Mouse (Mus musculus): ENCODE measurements around the gene Donson. TPM values are rescaled to one million over a fixed set of nuclear protein-coding genes. Genes with fewer than 3 reads are reported as not detected.
A peak's percentile ranks its signal among the peaks of the same experiment; 100 is the strongest.

Donson gene
- polyA plus RNA-seq, 1 experiment from 2014 or later, result 20.8 TPM

DNA sequence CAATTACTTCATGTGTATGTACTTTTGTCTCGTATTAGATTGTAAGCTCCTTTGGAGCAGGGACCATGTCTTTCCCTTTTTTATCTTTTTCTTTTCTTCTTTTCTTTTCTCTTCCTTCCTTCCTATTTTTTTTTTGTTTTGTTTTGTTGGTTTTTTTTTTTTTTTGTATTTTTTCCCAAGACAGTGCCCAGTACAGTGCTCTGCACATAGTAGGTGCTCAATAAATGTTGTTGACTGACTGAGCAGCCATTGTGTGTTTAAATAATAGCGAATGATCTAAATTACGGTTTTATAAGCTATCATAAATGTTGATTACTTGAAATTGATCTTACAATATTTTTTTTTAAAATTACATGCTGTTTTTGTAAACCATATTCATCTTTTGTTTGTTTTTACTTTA lies 24.8 kb downstream of the Donson start:
- H3K9me3 ChIP-seq (ENCODE audit: control insufficient read depth, low read length), result peaks cover 6% of the 10 kb centered on the region
- no peak overlapping the region for H3K27ac ChIP-seq (ENCODE audit: low read length)
- ATAC-seq (ENCODE audit: low read depth), result no peak
- no peaks in the 10 kb centered on the region for H3K27me3 ChIP-seq (ENCODE audit: control insufficient read depth, insufficient read depth, low read depth, low read length)
- no peak overlapping the region for H3K4me3 ChIP-seq (ENCODE audit: low read length)
- H3K9ac ChIP-seq (ENCODE audit: low read length), result no peak overlapping the region
- no peaks in the 10 kb centered on the region for H3K4me1 ChIP-seq (replicated peaks; ENCODE audit: control insufficient read depth, insufficient read depth, low read length)
- 86% methylated on average over 3 of the region's 3 CpGs for WGBS
- no peak overlapping the region for H3K4me2 ChIP-seq (ENCODE audit: low read depth, low read length)
- H3K36me3 ChIP-seq (ENCODE audit: control insufficient read depth, insufficient read depth, low read length), result peaks cover 61% of the 10 kb centered on the region

DNA sequence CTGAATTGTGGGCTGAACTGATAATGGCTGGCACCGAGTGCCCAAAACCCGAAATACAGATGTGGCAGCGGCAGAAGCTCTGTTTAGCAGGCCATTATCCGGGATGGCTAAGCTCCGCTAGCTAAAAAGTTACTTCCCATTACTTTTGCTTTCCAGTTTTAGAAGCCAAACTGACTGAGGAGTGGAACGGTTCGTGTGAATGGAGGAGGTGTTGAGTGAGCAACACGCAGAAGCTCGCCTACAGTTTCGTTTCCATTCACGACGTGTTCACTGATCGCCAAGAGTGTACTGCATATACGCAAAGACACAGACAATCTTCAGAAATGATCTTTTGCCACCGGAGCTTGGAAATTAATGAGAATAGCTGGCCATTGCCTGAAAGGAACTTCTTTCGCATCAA lies 26.2 kb downstream of the Donson start:
- Histone ChIP-seq H3K4me3 (ENCODE audit: low read length) (no peak overlapping the region), H3K9ac (ENCODE audit: low read length) (no peak overlapping the region), H3K4me2 (ENCODE audit: low read depth, low read length) (no peak overlapping the region), H3K27ac (ENCODE audit: low read length) (no peak overlapping the region), H3K27me3 (ENCODE audit: control insufficient read depth, insufficient read depth, low read depth, low read length) (no peaks in the 10 kb centered on the region), H3K4me1 (replicated peaks; ENCODE audit: control insufficient read depth, insufficient read depth, low read length) (no peaks in the 10 kb centered on the region), H3K9me3 (ENCODE audit: control insufficient read depth, low read length) (peaks cover 7% of the 10 kb centered on the region), H3K36me3 (ENCODE audit: control insufficient read depth, insufficient read depth, low read length) (peaks cover 71% of the 10 kb centered on the region)
- WGBS, result 91% methylated on average over 16 of the region's 16 CpGs
- ATAC-seq (ENCODE audit: low read depth), result no peak

DNA sequence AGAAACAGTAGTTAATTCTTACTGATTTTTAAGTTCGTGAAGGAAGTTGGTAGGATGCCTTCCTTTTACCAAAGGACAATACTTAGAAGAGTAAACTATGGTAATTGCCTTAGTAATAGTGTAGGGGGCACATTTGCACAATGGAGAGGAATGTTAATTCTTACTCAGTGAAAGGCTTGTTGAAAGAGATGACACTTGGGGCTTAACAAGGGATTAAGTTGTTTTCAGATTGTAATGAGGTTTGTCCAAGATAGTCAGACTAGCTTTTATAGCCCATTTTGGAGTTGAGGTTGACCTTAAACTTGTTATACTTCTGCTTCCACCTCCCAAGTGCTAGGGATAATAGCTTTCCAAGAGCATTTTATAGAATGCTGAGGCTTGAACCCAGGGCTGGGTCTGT lies 27.2 kb downstream of the Donson start:
- Histone ChIP-seq H3K4me3 (ENCODE audit: low read length) (no peak overlapping the region), H3K27me3 (ENCODE audit: control insufficient read depth, insufficient read depth, low read depth, low read length) (no peaks in the 10 kb centered on the region), H3K27ac (ENCODE audit: low read length) (no peak overlapping the region), H3K36me3 (ENCODE audit: control insufficient read depth, insufficient read depth, low read length) (peaks cover 72% of the 10 kb centered on the region), H3K9me3 (ENCODE audit: control insufficient read depth, low read length) (peaks cover 7% of the 10 kb centered on the region), H3K4me1 (replicated peaks; ENCODE audit: control insufficient read depth, insufficient read depth, low read length) (no peaks in the 10 kb centered on the region), H3K9ac (ENCODE audit: low read length) (no peak overlapping the region), H3K4me2 (ENCODE audit: low read depth, low read length) (no peak overlapping the region)
- no peak for ATAC-seq (ENCODE audit: low read depth)
- 76% methylated on average over 1 of the region's 1 CpGs for WGBS

DNA sequence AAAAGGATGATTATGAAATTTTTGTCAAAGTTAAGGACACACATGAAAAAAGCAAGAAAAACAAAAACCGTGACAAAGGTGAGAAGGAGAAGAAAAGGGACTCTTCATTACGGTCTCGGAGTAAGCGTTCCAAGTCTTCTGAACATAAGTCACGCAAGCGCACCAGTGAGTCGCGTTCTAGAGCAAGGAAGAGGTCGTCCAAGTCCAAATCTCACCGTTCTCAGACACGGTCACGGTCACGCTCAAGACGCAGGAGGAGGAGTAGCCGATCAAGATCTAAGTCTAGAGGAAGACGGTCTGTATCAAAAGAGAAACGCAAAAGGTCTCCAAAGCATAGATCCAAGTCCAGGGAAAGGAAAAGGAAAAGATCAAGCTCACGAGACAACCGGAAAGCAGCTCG lies 28.8 kb downstream of the Donson start:
- Histone ChIP-seq H3K36me3 (ENCODE audit: control insufficient read depth, insufficient read depth, low read length) (peaks cover 76% of the 10 kb centered on the region), H3K27ac (ENCODE audit: low read length) (no peak overlapping the region), H3K9me3 (ENCODE audit: control insufficient read depth, low read length) (peaks cover 7% of the 10 kb centered on the region), H3K27me3 (ENCODE audit: control insufficient read depth, insufficient read depth, low read depth, low read length) (no peaks in the 10 kb centered on the region), H3K4me3 (ENCODE audit: low read length) (no peak overlapping the region), H3K9ac (ENCODE audit: low read length) (no peak overlapping the region), H3K4me1 (replicated peaks; ENCODE audit: control insufficient read depth, insufficient read depth, low read length) (no peaks in the 10 kb centered on the region), H3K4me2 (ENCODE audit: low read depth, low read length) (no peak overlapping the region)
- WGBS, result 97% methylated on average over 20 of the region's 20 CpGs
- ATAC-seq (ENCODE audit: low read depth), result no peak

DNA sequence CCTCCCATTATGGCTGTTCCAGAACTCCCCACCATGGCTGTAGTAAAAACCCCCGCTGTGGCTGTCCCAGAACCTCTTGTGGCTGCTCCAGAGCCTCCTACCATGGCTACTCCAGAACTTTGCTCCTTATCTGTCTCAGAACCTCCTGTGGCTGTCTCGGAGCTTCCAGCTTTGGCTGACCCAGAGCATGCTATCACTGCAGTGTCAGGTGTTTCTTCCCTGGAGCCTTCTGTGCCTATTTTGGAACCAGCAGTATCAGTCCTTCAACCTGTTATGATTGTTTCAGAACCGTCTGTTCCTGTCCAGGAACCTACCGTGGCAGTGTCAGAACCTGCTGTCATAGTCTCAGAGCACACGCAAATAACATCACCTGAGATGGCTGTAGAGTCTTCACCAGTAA lies 30.1 kb downstream of the Donson start:
- Histone ChIP-seq H3K27ac (ENCODE audit: low read length) (no peak overlapping the region), H3K4me3 (ENCODE audit: low read length) (no peak overlapping the region), H3K9ac (ENCODE audit: low read length) (no peak overlapping the region), H3K27me3 (ENCODE audit: control insufficient read depth, insufficient read depth, low read depth, low read length) (no peaks in the 10 kb centered on the region), H3K4me2 (ENCODE audit: low read depth, low read length) (no peak overlapping the region), H3K36me3 (ENCODE audit: control insufficient read depth, insufficient read depth, low read length) (peaks cover 73% of the 10 kb centered on the region), H3K9me3 (ENCODE audit: control insufficient read depth, low read length) (peaks cover 7% of the 10 kb centered on the region), H3K4me1 (replicated peaks; ENCODE audit: control insufficient read depth, insufficient read depth, low read length) (no peaks in the 10 kb centered on the region)
- ATAC-seq (ENCODE audit: low read depth), result no peak
- 95% methylated on average over 5 of the region's 5 CpGs for WGBS

DNA sequence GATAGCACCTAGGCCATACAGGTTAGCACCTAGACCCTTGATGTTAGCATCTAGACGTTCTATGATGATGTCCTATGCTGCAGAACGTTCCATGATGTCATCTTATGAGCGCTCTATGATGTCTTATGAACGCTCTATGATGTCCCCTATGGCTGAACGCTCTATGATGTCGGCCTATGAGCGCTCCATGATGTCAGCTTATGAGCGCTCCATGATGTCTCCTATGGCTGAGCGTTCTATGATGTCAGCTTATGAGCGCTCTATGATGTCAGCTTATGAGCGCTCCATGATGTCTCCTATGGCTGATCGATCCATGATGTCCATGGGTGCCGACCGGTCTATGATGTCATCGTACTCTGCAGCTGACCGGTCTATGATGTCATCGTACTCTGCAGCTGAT lies 31.3 kb downstream of the Donson start:
- 96% methylated on average over 17 of the region's 17 CpGs for WGBS

DNA sequence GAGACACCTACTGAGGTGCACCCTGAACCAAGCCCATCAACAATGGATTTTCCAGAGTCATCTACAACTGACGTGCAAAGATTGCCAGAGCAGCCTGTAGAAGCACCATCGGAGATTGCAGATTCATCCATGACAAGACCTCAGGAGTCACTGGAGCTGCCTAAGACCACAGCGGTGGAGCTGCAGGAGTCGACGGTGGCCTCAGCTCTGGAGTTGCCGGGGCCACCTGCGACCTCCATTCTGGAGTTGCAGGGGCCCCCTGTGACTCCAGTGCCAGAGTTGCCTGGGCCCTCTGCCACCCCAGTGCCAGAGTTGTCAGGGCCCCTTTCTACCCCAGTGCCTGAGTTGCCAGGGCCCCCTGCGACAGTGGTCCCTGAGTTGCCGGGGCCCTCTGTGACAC lies 33.3 kb downstream of the Donson start:
- Histone ChIP-seq H3K9me3 (ENCODE audit: control insufficient read depth, low read length) (peaks cover 7% of the 10 kb centered on the region), H3K4me1 (replicated peaks; ENCODE audit: control insufficient read depth, insufficient read depth, low read length) (no peaks in the 10 kb centered on the region), H3K9ac (ENCODE audit: low read length) (no peak overlapping the region), H3K27ac (ENCODE audit: low read length) (no peak overlapping the region), H3K36me3 (ENCODE audit: control insufficient read depth, insufficient read depth, low read length) (peaks cover 69% of the 10 kb centered on the region), H3K4me3 (ENCODE audit: low read length) (no peak overlapping the region), H3K27me3 (ENCODE audit: control insufficient read depth, insufficient read depth, low read depth, low read length) (no peaks in the 10 kb centered on the region), H3K4me2 (ENCODE audit: low read depth, low read length) (no peak overlapping the region)
- WGBS, result 97% methylated on average over 9 of the region's 9 CpGs
- ATAC-seq (ENCODE audit: low read depth), result no peak

More for the DNA sequence above, 31.3 kb downstream of the Donson start:
- no peak overlapping the region for H3K4me2 ChIP-seq (ENCODE audit: low read depth, low read length)
- peaks cover 76% of the 10 kb centered on the region for H3K36me3 ChIP-seq (ENCODE audit: control insufficient read depth, insufficient read depth, low read length)
- peak; percentile 31; the same call in 1 of the 2 replicates for ATAC-seq (ENCODE audit: low read depth)
- no peak overlapping the region for H3K4me3 ChIP-seq (ENCODE audit: low read length)
- H3K9me3 ChIP-seq (ENCODE audit: control insufficient read depth, low read length), result peaks cover 7% of the 10 kb centered on the region
- no peaks in the 10 kb centered on the region for H3K4me1 ChIP-seq (replicated peaks; ENCODE audit: control insufficient read depth, insufficient read depth, low read length)
- no peak overlapping the region for H3K27ac ChIP-seq (ENCODE audit: low read length)
- H3K27me3 ChIP-seq (ENCODE audit: control insufficient read depth, insufficient read depth, low read depth, low read length), result no peaks in the 10 kb centered on the region
- H3K9ac ChIP-seq (ENCODE audit: low read length), result no peak overlapping the region

DNA sequence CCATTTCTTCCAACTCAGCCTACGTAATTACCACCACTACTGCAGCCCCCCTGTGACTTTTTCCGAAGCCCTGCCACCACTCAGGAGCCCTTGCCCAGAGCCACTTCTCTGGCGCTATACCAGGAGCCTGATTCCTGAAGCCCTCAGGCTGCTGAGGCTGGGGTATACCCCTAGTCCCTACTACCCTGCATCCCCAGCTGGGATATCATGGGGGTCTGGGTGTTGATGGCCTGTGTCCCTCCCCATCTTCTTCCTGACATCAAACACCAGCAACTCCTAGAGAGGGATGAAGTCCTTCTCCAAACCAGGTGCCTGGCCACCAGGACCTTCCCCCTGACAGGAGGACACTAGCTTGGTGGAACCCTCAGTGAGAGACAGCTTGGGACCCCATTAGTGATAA lies 36.4 kb downstream of the Donson start:
- H3K9me3 ChIP-seq (ENCODE audit: control insufficient read depth, low read length), result no peaks in the 10 kb centered on the region
- no peaks in the 10 kb centered on the region for H3K27me3 ChIP-seq (ENCODE audit: control insufficient read depth, insufficient read depth, low read depth, low read length)
- no peak for ATAC-seq (ENCODE audit: low read depth)
- H3K4me1 ChIP-seq (replicated peaks; ENCODE audit: control insufficient read depth, insufficient read depth, low read length), result peaks cover 4% of the 10 kb centered on the region
- no peak overlapping the region for H3K4me3 ChIP-seq (ENCODE audit: low read length)
- H3K9ac ChIP-seq (ENCODE audit: low read length), result no peak overlapping the region
- H3K4me2 ChIP-seq (ENCODE audit: low read depth, low read length), result no peak overlapping the region
- 88% methylated on average over 3 of the region's 3 CpGs for WGBS
- peaks cover 38% of the 10 kb centered on the region for H3K36me3 ChIP-seq (ENCODE audit: control insufficient read depth, insufficient read depth, low read length)
- H3K27ac ChIP-seq (ENCODE audit: low read length), result no peak overlapping the region

DNA sequence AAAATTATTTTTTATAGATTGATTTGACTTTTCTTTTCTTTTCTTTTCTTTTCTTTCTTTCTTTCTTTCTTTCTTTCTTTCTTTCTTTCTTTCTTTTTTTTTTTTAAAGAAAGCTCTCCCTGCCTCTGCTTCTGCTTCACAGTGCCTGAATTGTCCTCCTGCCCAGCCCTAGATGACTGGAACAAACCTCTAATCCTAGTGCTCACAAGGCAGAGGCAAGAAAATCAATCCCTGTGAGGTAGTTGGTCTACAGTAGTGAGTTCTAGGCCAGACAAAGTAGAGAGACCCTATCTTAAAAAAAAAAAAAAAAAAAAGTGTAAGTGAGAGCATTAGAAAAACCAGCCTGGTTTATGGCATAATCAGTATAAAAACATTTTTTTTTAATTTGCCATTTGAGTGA lies 38.8 kb downstream of the Donson start:
- Histone ChIP-seq H3K9me3 (ENCODE audit: control insufficient read depth, low read length) (no peaks in the 10 kb centered on the region), H3K27ac (ENCODE audit: low read length) (no peak overlapping the region), H3K4me3 (ENCODE audit: low read length) (no peak overlapping the region), H3K36me3 (ENCODE audit: control insufficient read depth, insufficient read depth, low read length) (peaks cover 15% of the 10 kb centered on the region), H3K27me3 (ENCODE audit: control insufficient read depth, insufficient read depth, low read depth, low read length) (no peaks in the 10 kb centered on the region), H3K4me1 (replicated peaks; ENCODE audit: control insufficient read depth, insufficient read depth, low read length) (peaks cover 4% of the 10 kb centered on the region), H3K4me2 (ENCODE audit: low read depth, low read length) (peak overlapping the region; percentile 20; the same call in 1 of the 2 replicates), H3K9ac (ENCODE audit: low read length) (no peak overlapping the region)
- ATAC-seq (ENCODE audit: low read depth), result no peak

DNA sequence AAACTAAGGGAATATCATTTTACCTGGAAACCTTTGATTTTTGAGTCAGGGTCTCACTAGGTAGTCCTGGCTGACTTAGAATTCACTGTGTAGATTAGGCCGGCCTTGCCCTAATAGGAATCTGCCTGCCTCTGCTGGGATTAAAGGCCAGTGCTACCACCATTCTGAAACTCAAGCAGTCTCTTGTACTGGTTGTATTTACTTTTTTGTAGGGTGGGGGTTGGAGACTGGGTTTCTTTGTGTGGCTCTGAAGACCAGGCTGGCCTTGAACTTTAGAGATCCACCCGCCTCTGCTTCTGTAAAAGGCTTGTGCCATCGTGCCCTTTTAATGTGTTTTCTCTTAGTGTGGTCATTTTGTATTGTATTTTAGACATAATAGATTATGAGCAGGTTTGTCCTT lies 39.3 kb downstream of the Donson start:
- Histone ChIP-seq H3K9ac (ENCODE audit: low read length) (peak overlapping the region; percentile 52), H3K4me3 (ENCODE audit: low read length) (peak overlapping the region; percentile 42), H3K9me3 (ENCODE audit: control insufficient read depth, low read length) (no peaks in the 10 kb centered on the region), H3K4me2 (ENCODE audit: low read depth, low read length) (peak overlapping the region; percentile 59), H3K27me3 (ENCODE audit: control insufficient read depth, insufficient read depth, low read depth, low read length) (no peaks in the 10 kb centered on the region), H3K36me3 (ENCODE audit: control insufficient read depth, insufficient read depth, low read length) (peaks cover 11% of the 10 kb centered on the region), H3K4me1 (replicated peaks; ENCODE audit: control insufficient read depth, insufficient read depth, low read length) (peaks cover 6% of the 10 kb centered on the region), H3K27ac (ENCODE audit: low read length) (no peak overlapping the region)
- ATAC-seq (ENCODE audit: low read depth), result no peak
- WGBS, result 47% methylated on average over 3 of the region's 3 CpGs
